Mouse (Mus musculus) forebrain, postnatal 0 days (tissue): ENCODE data around the gene Ccdc65. TPM values are rescaled to one million over a fixed set of nuclear protein-coding genes. Genes with fewer than 3 reads are reported as not detected.
A peak's percentile ranks its signal among the peaks of the same experiment; 100 is the strongest.

ENCODE experiments used
- ATAC-seq: fragments of 200-750 bp; cut with Nextera tagmentation; 2 replicates; pipeline ENCODE4 v1.8.0; 2017; ENCODE audit warnings: mild to moderate bottlenecking, moderate library complexity
- DNase-seq: peaks from one replicate; pipeline ENCODE4 v3.0.0-alpha.2; 2015
- H3K27ac ChIP-seq: fragments of 300-500 bp; sonication (generic); 2 replicates; pipeline ENCODE4 v1.5.1; 2014; ENCODE audit warnings: low read depth, mild to moderate bottlenecking, antibody characterized with exemption, low read length, moderate library complexity, mixed read lengths
- H3K27me3 ChIP-seq: fragments of 300-500 bp; sonication (generic); 2 replicates; pipeline ENCODE4 v1.6.1; 2014; ENCODE audit warnings: mild to moderate bottlenecking, low read length, mixed read lengths; ENCODE audit not compliant: insufficient read depth
- H3K36me3 ChIP-seq: fragments of 300-500 bp; sonication (generic); 2 replicates; pipeline ENCODE4 v1.6.1; 2014; ENCODE audit warnings: mild to moderate bottlenecking, moderate library complexity; ENCODE audit not compliant: insufficient read depth
- H3K4me1 ChIP-seq: fragments of 300-500 bp; sonication (generic); 2 replicates; pipeline ENCODE4 v1.6.1; 2014; ENCODE audit warnings: antibody characterized with exemption; ENCODE audit not compliant: insufficient read depth
- H3K4me2 ChIP-seq: fragments of 300-500 bp; sonication (generic); 2 replicates; pipeline ENCODE4 v1.6.1; 2014; ENCODE audit warnings: low read depth, mild to moderate bottlenecking, moderate library complexity
- H3K4me3 ChIP-seq: fragments of 300-500 bp; sonication (generic); 2 replicates; pipeline ENCODE4 v1.5.1; 2014; ENCODE audit warnings: low read depth, low read length, mixed read lengths
- H3K9ac ChIP-seq: fragments of 300-500 bp; sonication (generic); 2 replicates; pipeline ENCODE4 v1.6.1; 2014; ENCODE audit warnings: mild to moderate bottlenecking
- H3K9me3 ChIP-seq: fragments of 300-500 bp; sonication (generic); 2 replicates; pipeline ENCODE4 v1.6.1; 2016; ENCODE audit warnings: low read length
- CTCF ChIP-seq: sonication (generic); IDR thresholded peaks from 2 replicates; pipeline ENCODE4 v1.5.1; 2016; ENCODE audit warnings: antibody characterized with exemption, control low read depth, low read depth
- WGBS: fragments of 180-500 bp; shearing (Covaris S2); extraction: QIAGEN DNeasy Blood & Tissue Kit; methylation state at CpG from one replicate; pipeline ENCODE4 v1.1.7; 2014; 5-methylcytosine and 5-hydroxymethylcytosine counted together
- polyA plus RNA-seq: library from polyadenylated mRNA; unstranded; fragments of >200 nt; fragmentation: Nextera tagmentation; extraction: Ambion mirVana; gene quantifications from 2 replicates; pipeline ENCODE4 v1.2.1, GENCODE M21; 2015
- total RNA-seq: library from RNA; depleted of rRNA; stranded (reverse); fragments of >200 nt; gene quantifications from 2 replicates; pipeline ENCODE4 v1.2.3, GENCODE M21; 2014

The Ccdc65 gene
- total and polyA plus RNA-seq, 2 experiments from 2014 or later: 8.2 to 10.5 TPM

DNA sequence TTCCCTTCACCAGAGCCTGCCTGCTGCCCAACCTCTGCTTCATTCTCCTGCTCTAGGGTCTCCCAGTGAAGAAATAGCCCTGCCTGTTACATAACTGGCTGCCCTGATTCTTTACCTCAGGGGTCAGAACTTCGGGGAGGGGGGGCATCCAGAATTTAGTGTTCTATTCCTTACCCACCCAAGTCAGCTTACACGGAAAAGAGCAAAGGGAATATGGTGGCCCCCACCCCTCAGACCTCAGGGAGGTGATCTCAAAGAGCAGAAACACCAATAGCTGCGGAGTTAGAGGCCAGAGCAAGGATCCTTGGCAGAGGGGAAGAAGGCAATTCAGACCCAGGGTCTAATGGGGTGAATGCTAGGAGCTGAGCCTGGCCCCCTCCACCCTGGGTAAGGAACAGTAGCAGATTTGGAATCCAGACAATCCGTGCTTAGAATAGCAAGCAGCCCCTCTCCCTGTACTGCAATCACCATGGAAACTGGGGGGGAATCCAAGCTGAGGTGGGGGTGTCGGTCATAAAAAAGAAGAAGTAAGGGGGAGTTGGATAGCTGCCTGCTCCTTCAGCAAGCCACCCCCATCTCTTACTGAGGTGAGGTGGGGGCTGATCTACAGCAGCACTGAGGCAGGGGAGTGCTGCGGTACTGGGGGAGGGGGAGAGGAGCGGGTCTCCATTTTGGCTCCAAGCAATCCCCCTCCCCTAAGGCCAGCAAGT, 33.6 kb upstream of the Ccdc65 start:
- peak overlapping the region; percentile 53 for H3K4me3 ChIP-seq
- H3K4me1 ChIP-seq: peaks cover 12% of the 10 kb centered on the region
- no peaks in the 10 kb centered on the region for H3K27me3 ChIP-seq
- peak overlapping the region; percentile 84 for H3K27ac ChIP-seq
- DNase-seq (peak; percentile 90), ATAC-seq (peak; percentile 79)
- 10% methylated on average over 7 of the region's 7 CpGs for WGBS
- H3K36me3 ChIP-seq: peaks cover 9% of the 10 kb centered on the region; the same call in 1 of the 2 replicates
- H3K9me3 ChIP-seq: no peaks in the 10 kb centered on the region
- TF ChIP-seq CTCF: no peak
- H3K9ac ChIP-seq: peak overlapping the region; percentile 59
- peak overlapping the region; percentile 89 for H3K4me2 ChIP-seq

DNA sequence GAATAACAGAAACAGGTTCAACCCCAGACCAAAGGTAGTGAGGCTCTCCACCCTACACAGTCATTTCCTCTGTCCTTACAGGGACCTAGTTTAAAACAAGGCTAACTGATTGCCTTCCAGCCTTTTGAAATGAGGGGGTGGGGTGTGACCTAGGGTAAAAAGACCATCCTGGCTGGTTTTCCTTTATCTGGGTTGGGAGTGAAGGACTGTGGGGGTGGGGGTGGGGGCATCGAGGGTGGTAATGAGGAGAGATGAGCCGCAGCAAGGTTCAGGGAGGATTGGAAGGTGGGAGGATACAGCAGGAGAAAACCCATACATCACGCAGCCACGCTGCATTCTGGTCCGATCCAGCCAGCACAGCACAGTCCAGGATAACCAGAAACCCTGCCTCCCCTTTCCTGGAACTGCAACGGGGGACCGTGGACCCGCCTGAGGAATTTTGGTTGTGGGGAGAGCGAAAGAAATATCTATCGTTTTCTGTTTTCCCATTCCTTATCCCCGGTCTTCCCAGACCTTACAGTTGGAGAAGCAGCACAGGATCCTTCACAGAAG, 32.9 kb upstream of the Ccdc65 start:
- peaks cover 7% of the 10 kb centered on the region; the same call in 1 of the 2 replicates for H3K36me3 ChIP-seq
- peak overlapping the region; percentile 59 for H3K9ac ChIP-seq
- DNase-seq (no peak), ATAC-seq (peak; percentile 30; the same call in 1 of the 2 replicates)
- peak overlapping the region; percentile 53 for H3K4me3 ChIP-seq
- H3K27ac ChIP-seq: peak overlapping the region; percentile 84
- WGBS: 8% methylated on average over 11 of the region's 11 CpGs
- no peak for TF ChIP-seq CTCF
- no peaks in the 10 kb centered on the region for H3K27me3 ChIP-seq
- H3K9me3 ChIP-seq: no peaks in the 10 kb centered on the region
- peak overlapping the region; percentile 89 for H3K4me2 ChIP-seq
- peaks cover 12% of the 10 kb centered on the region for H3K4me1 ChIP-seq

- Histone ChIP-seq H3K4me1 (peaks cover 12% of the 10 kb centered on the region), H3K9me3 (no peaks in the 10 kb centered on the region), H3K36me3 (no peaks in the 10 kb centered on the region), H3K27ac (peak overlapping the region; percentile 84), H3K27me3 (no peaks in the 10 kb centered on the region), H3K4me3 (peak overlapping the region; percentile 53), H3K4me2 (peak overlapping the region; percentile 89), H3K9ac (peak overlapping the region; percentile 59)
- DNase-seq (peak; percentile 57), ATAC-seq (no peak)
- WGBS: 3% methylated on average over 14 of the region's 14 CpGs
- TF ChIP-seq CTCF: no peak
These were observed 32.3 kb upstream of the Ccdc65 start for GRCm38 (mm10) chr15:98675634-98676250.

DNA sequence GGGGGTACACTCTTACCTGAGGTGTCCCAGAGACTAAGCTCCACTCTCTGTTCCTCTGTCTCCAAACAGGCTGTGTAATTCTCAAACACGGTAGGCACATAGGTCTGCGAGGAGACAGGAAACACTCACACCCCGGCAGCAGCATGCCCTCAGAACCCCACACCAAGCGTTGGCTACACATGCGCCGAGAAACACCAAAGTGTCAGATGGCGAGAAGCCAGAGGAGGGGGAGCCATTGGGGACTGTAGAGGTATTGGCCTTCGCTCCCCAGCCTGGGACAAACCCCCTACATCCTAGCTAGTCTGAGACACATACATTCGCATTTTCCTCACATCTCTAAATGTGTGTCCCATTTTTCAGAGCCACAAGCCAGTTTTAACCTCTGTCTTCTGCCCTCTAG, 31.5 kb upstream of the Ccdc65 start:
- Histone ChIP-seq H3K36me3 (no peaks in the 10 kb centered on the region), H3K9ac (peak overlapping the region; percentile 59), H3K4me1 (peaks cover 12% of the 10 kb centered on the region), H3K4me2 (peak overlapping the region; percentile 89), H3K27ac (no peak overlapping the region), H3K4me3 (peak overlapping the region; percentile 53), H3K9me3 (no peaks in the 10 kb centered on the region), H3K27me3 (no peaks in the 10 kb centered on the region)
- TF ChIP-seq CTCF: no peak
- peak; percentile 56 for DNase-seq
- WGBS: 0% methylated on average over 9 of the region's 9 CpGs
- no peak for ATAC-seq

GRCm38 (mm10) chr15:98676940-98677728, 30.9 kb upstream of the Ccdc65 start, which contains the start of gene Rnd1:
Rnd1 (minus strand) TSS chr15:98677461.
- ATAC-seq (peak; percentile 97), DNase-seq (peak; percentile 94)
- peak; percentile 41 for TF ChIP-seq CTCF
- under 1% methylated on average over 37 of the region's 37 CpGs for WGBS
- no peak within 1 kb of the TSS; the same call in 1 of the 2 replicates for H3K27ac ChIP-seq
- peak within 1 kb of the TSS; percentile 53 for H3K4me3 ChIP-seq
- H3K9me3 ChIP-seq: no peaks in the 10 kb centered on the region
- H3K4me1 ChIP-seq: peaks cover 12% of the 10 kb centered on the region
- peak within 1 kb of the TSS; percentile 59 for H3K9ac ChIP-seq
- H3K4me2 ChIP-seq: peak within 1 kb of the TSS; percentile 89
- H3K36me3 ChIP-seq: no peaks in the 10 kb centered on the region
- no peaks in the 10 kb centered on the region for H3K27me3 ChIP-seq

- WGBS: 62% methylated on average over 7 of the region's 7 CpGs
- no peak for DNase-seq
- no peak for ATAC-seq
- Histone ChIP-seq H3K9ac (no peak overlapping the region), H3K36me3 (no peaks in the 10 kb centered on the region), H3K27me3 (no peaks in the 10 kb centered on the region), H3K4me1 (peaks cover 12% of the 10 kb centered on the region), H3K9me3 (no peaks in the 10 kb centered on the region), H3K4me2 (no peak overlapping the region), H3K4me3 (no peak overlapping the region), H3K27ac (no peak overlapping the region)
- TF ChIP-seq CTCF: no peak
These were observed 30.0 kb upstream of the Ccdc65 start for GRCm38 (mm10) chr15:98677977-98678376.
